Mouse (Mus musculus): ENCODE measurements at regions not wholly inside any gene's neighbourhood (a gene's known extent, or its start where the extent isn't known, plus 50 kb on each side); places are given as distances from the start of the nearest gene placed in this dataset.
"Not testable (repeated sequence)": the region's sequence is repeated elsewhere in the genome, so short reads cannot be mapped to it uniquely, and the experiment has no call there.

DNA sequence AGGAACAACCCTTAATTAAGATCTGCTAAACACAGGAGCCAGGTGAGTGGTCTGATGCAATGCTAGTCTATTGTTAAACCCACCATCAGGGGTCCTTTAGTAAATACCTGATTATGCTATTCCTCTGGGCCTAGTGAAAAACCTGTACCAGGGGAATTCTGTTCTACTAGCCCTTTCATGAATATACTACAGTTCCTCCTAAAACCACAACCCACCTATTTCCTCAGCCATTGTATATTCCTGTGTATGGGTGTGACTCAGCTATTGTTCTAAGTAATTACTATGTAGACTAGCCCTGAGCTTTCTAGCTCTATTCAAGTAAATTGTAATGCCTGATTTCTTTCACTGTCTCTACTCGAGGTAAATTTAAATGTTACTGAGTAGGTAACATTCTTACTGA is 57.0 kb upstream of the Egfem1 start:
- H3K36me3 ChIP-seq (replicated peaks); H3K4me3 ChIP-seq; DNase-seq (ENCODE audit: extremely low spot score, low spot score); H3K27me3 ChIP-seq (ENCODE audit: poor library complexity, severe bottlenecking); H3K27ac ChIP-seq; H3K9me3 ChIP-seq; H3K4me1 ChIP-seq: not testable (repeated sequence)
- 72% methylated on average over 1 of the region's 1 CpGs for WGBS

DNA sequence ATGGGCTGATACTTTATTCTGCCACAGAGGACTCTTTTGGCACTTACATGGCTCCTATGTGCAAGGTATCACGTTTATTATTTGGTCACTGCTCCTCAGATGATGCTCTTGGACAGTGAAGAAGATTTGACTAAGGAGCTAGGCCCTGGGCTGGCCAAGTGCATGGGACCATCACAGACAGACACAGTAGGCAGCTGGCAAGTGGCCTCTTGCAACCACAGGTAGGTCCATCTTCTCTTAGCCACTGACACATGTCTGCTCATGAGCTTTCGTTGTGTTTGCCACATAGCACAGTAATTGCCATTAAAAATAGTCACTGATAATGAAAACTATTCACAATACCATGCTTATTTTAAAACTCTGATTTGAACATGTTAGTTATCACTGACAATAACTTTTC is 54.1 kb upstream of the Egfem1 start:
- no peak overlapping the region for H3K27ac ChIP-seq

DNA sequence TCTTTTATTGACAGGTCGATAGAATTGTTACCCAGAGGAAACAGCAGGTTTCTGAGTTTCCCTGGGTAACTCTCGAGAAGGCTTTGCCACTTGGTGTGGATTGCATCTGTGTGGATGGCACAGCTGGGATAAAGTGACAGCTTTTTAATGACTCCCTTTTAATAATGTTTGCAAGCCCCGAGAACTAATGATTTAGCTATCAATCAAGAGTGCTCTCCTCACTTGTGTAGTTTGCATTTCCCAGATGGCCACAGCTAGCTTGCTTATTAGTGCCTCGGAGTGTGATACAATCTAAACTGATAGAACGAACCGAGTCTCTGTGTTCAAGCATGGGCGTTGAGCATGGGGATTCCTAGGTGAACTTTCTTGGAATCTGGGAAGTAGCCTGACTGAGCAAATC is 51.0 kb upstream of the Egfem1 start:
- DNase-seq (ENCODE audit: extremely low spot score, low spot score), result no peak
- Histone ChIP-seq H3K36me3 (replicated peaks) (no peaks in the 10 kb centered on the region), H3K27me3 (ENCODE audit: poor library complexity, severe bottlenecking) (no peaks in the 10 kb centered on the region), H3K4me3 (no peak overlapping the region), H3K9me3 (no peaks in the 10 kb centered on the region), H3K27ac (no peak overlapping the region), H3K4me1 (peaks cover 12% of the 10 kb centered on the region)
- WGBS, result 75% methylated on average over 7 of the region's 7 CpGs

More for the DNA sequence above, 54.1 kb upstream of the Egfem1 start:
- no peak for DNase-seq (ENCODE audit: extremely low spot score, low spot score)
- Histone ChIP-seq H3K27me3 (ENCODE audit: poor library complexity, severe bottlenecking) (no peaks in the 10 kb centered on the region), H3K4me1 (peaks cover 6% of the 10 kb centered on the region), H3K36me3 (replicated peaks) (no peaks in the 10 kb centered on the region), H3K4me3 (no peak overlapping the region), H3K9me3 (no peaks in the 10 kb centered on the region)
- WGBS, result 91% methylated on average over 2 of the region's 2 CpGs

DNA sequence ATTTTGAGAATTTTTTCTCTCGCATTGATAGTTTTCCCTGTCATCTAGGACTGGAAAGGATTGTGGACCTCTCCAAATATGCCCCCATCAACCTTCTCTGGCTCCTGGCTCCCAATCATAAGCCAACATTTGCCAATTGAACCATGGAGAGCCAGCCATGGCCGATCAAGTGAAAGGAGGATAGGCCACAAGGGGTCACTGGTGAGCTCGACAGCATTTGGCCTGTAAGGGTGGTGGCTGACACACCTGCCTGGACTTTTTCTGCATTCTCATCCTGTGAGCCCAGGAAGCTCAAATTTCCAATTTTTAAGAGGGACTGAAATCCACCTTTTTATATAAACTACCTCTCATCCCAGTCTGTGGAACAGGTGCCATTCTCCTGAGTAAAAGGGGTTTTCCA is 50.0 kb upstream of the Egfem1 start:
- Histone ChIP-seq H3K27ac (no peak overlapping the region), H3K36me3 (replicated peaks) (no peaks in the 10 kb centered on the region), H3K9me3 (no peaks in the 10 kb centered on the region), H3K27me3 (ENCODE audit: poor library complexity, severe bottlenecking) (no peaks in the 10 kb centered on the region), H3K4me1 (peaks cover 12% of the 10 kb centered on the region), H3K4me3 (no peak overlapping the region)
- peak; percentile 33 for DNase-seq (ENCODE audit: extremely low spot score, low spot score)
- WGBS, result 38% methylated on average over 3 of the region's 3 CpGs

Data from forebrain, embryonic 10.5 days (tissue).